Mouse (Mus musculus) stomach, embryonic 14.5 days (tissue): ENCODE results near the gene Wwc1. TPM values are rescaled to one million over a fixed set of nuclear protein-coding genes. Genes with fewer than 3 reads are reported as not detected.
"Not testable (repeated sequence)": the region's sequence is repeated elsewhere in the genome, so short reads cannot be mapped to it uniquely, and the experiment has no call there.

Experiments
- ATAC-seq: fragments of 200-750 bp; cut with Nextera tagmentation; 2 replicates; pipeline ENCODE4 v1.8.0; 2017; ENCODE audit warnings: low read depth, moderate TSS enrichment; ENCODE audit not compliant: insufficient number of reproducible peaks, insufficient read depth, low FRiP score
- H3K27ac ChIP-seq: fragments of 300-500 bp; sonication (generic); 2 replicates; pipeline ENCODE4 v1.5.1; 2014; ENCODE audit warnings: mild to moderate bottlenecking, low read length, moderate library complexity, mixed read lengths
- H3K27me3 ChIP-seq: fragments of 300-500 bp; sonication (generic); 2 replicates; pipeline ENCODE4 v1.6.1; 2014; ENCODE audit warnings: low read length, control low read depth, mixed read lengths; ENCODE audit not compliant: control insufficient read depth, insufficient read depth
- H3K36me3 ChIP-seq: fragments of 300-500 bp; sonication (generic); 2 replicates; pipeline ENCODE4 v1.6.1; 2014; ENCODE audit warnings: mild to moderate bottlenecking, control low read depth, low read length, moderate library complexity, mixed read lengths; ENCODE audit not compliant: control insufficient read depth, insufficient read depth
- H3K4me1 ChIP-seq: fragments of 300-500 bp; sonication (generic); 2 replicates; pipeline ENCODE4 v1.6.1; 2014; ENCODE audit warnings: low read length, control low read depth, mixed read lengths; ENCODE audit not compliant: control insufficient read depth, insufficient read depth
- H3K4me2 ChIP-seq: fragments of 300-500 bp; sonication (generic); replicated peaks from 2 replicates; pipeline ENCODE4 v1.6.1; 2014; ENCODE audit warnings: low read depth, low read length, control low read depth
- H3K4me3 ChIP-seq: fragments of 300-500 bp; sonication (generic); 2 replicates; pipeline ENCODE4 v1.5.1; 2014; ENCODE audit warnings: low read depth, low read length, control low read depth
- H3K9ac ChIP-seq: fragments of 300-500 bp; sonication (generic); replicated peaks from 2 replicates; pipeline ENCODE4 v1.6.1; 2014; ENCODE audit warnings: low read depth, mild to moderate bottlenecking, control low read depth, low read length, moderate library complexity, mixed read lengths
- H3K9me3 ChIP-seq: fragments of 300-500 bp; sonication (generic); 2 replicates; pipeline ENCODE4 v1.6.1; 2016; ENCODE audit warnings: low read depth, low read length, control low read depth; ENCODE audit not compliant: control insufficient read depth
- WGBS: fragments of 180-500 bp; shearing (Covaris S2); extraction: QIAGEN DNeasy Blood & Tissue Kit; methylation state at CpG from one replicate; pipeline ENCODE4 v1.1.7; 2014; 5-methylcytosine and 5-hydroxymethylcytosine counted together
- polyA plus RNA-seq: library from polyadenylated mRNA; unstranded; fragments of >200 nt; fragmentation: Nextera tagmentation; extraction: Ambion mirVana; gene quantifications from 2 replicates; pipeline ENCODE4 v1.2.1, GENCODE M21; 2014

Wwc1 gene
- polyA plus RNA-seq, 1 experiment from 2014 or later = 6.8 TPM

- 86% methylated on average over 5 of the region's 5 CpGs for WGBS
- Histone ChIP-seq H3K27me3 (no peaks in the 10 kb centered on the region), H3K9ac (no peak overlapping the region), H3K9me3 (no peaks in the 10 kb centered on the region), H3K36me3 (peaks cover 3% of the 10 kb centered on the region; the same call in 1 of the 2 replicates), H3K4me1 (no peaks in the 10 kb centered on the region), H3K27ac (no peak overlapping the region), H3K4me2 (no peak overlapping the region), H3K4me3 (no peak overlapping the region)
- ATAC-seq = no peak
Measured at GRCm38 (mm10) chr11:35854941-35855340, 125.4 kb downstream of the Wwc1 start.

- ATAC-seq = no peak
- H3K4me3 ChIP-seq = no peak overlapping the region
- H3K36me3 ChIP-seq = peaks cover 3% of the 10 kb centered on the region; the same call in 1 of the 2 replicates
- no peaks in the 10 kb centered on the region for H3K4me1 ChIP-seq
- no peak overlapping the region for H3K4me2 ChIP-seq
- H3K27ac ChIP-seq = no peak overlapping the region
- H3K27me3 ChIP-seq = no peaks in the 10 kb centered on the region
- H3K9ac ChIP-seq = no peak overlapping the region
- no peaks in the 10 kb centered on the region for H3K9me3 ChIP-seq
- WGBS = 93% methylated on average over 4 of the region's 4 CpGs
Measured at GRCm38 (mm10) chr11:35853651-35854050, 126.7 kb downstream of the Wwc1 start.

- WGBS = 57% methylated on average over 4 of the region's 4 CpGs
- Histone ChIP-seq H3K9me3 (no peaks in the 10 kb centered on the region), H3K4me2 (no peak overlapping the region), H3K36me3 (peaks cover 3% of the 10 kb centered on the region; the same call in 1 of the 2 replicates), H3K4me3 (no peak overlapping the region), H3K27me3 (no peaks in the 10 kb centered on the region), H3K4me1 (no peaks in the 10 kb centered on the region), H3K9ac (no peak overlapping the region), H3K27ac (no peak overlapping the region)
- no peak for ATAC-seq
Measured at GRCm38 (mm10) chr11:35852731-35853130, 127.6 kb downstream of the Wwc1 start.

- H3K9me3 ChIP-seq = no peaks in the 10 kb centered on the region
- 92% methylated on average over 9 of the region's 9 CpGs for WGBS
Measured at GRCm38 (mm10) chr11:35844299-35844698, 136.0 kb downstream of the Wwc1 start.

GRCm38 (mm10) chr11:35842560-35842959 lies 137.8 kb downstream of the Wwc1 start:
- not testable (repeated sequence) for H3K27me3 ChIP-seq, H3K27ac ChIP-seq, H3K36me3 ChIP-seq, H3K4me2 ChIP-seq, H3K4me3 ChIP-seq, H3K9me3 ChIP-seq, H3K4me1 ChIP-seq, ATAC-seq, H3K9ac ChIP-seq
- WGBS = 84% methylated on average over 4 of the region's 4 CpGs

More at GRCm38 (mm10) chr11:35844299-35844698, 136.0 kb downstream of the Wwc1 start:
- H3K4me1 ChIP-seq = no peaks in the 10 kb centered on the region
- H3K27ac ChIP-seq = no peak overlapping the region
- H3K27me3 ChIP-seq = no peaks in the 10 kb centered on the region
- H3K9ac ChIP-seq = no peak overlapping the region
- ATAC-seq = no peak
- no peak overlapping the region for H3K4me3 ChIP-seq
- no peak overlapping the region for H3K4me2 ChIP-seq
- peaks cover 3% of the 10 kb centered on the region; the same call in 1 of the 2 replicates for H3K36me3 ChIP-seq

- no peak for ATAC-seq
- H3K27ac ChIP-seq = no peak overlapping the region
- no peaks in the 10 kb centered on the region for H3K9me3 ChIP-seq
- peaks cover 3% of the 10 kb centered on the region; the same call in 1 of the 2 replicates for H3K36me3 ChIP-seq
- 91% methylated on average over 21 of the region's 21 CpGs for WGBS
- no peak overlapping the region for H3K9ac ChIP-seq
- no peaks in the 10 kb centered on the region for H3K27me3 ChIP-seq
- no peak overlapping the region for H3K4me3 ChIP-seq
- H3K4me2 ChIP-seq = no peak overlapping the region
- H3K4me1 ChIP-seq = no peaks in the 10 kb centered on the region
Measured at GRCm38 (mm10) chr11:35841738-35842325, 138.5 kb downstream of the Wwc1 start.

GRCm38 (mm10) chr11:35840806-35841205 lies 139.5 kb downstream of the Wwc1 start:
- 92% methylated on average over 4 of the region's 4 CpGs for WGBS
- not testable (repeated sequence) for H3K36me3 ChIP-seq, H3K9me3 ChIP-seq, H3K4me3 ChIP-seq, H3K9ac ChIP-seq, H3K4me2 ChIP-seq, ATAC-seq, H3K27me3 ChIP-seq, H3K4me1 ChIP-seq, H3K27ac ChIP-seq

GRCm38 (mm10) chr11:35840282-35840681 lies 140.0 kb downstream of the Wwc1 start:
- Histone ChIP-seq H3K9ac (no peak overlapping the region), H3K27ac (no peak overlapping the region), H3K4me1 (no peaks in the 10 kb centered on the region), H3K4me3 (no peak overlapping the region), H3K9me3 (no peaks in the 10 kb centered on the region), H3K4me2 (no peak overlapping the region), H3K36me3 (peaks cover 3% of the 10 kb centered on the region; the same call in 1 of the 2 replicates), H3K27me3 (no peaks in the 10 kb centered on the region)
- ATAC-seq = no peak
- WGBS = 78% methylated on average over 7 of the region's 7 CpGs
